Mouse (Mus musculus) frontal cortex, adult 2 months (tissue): ENCODE measurements around the gene Pde1b. TPM values are rescaled to one million over a fixed set of nuclear protein-coding genes. Genes with fewer than 3 reads are reported as not detected.
A peak's percentile ranks its signal among the peaks of the same experiment; 100 is the strongest.

Source experiments
- DNase-seq, 2 experiments: peaks; one replicate each; pipeline ENCODE4 v3.0.0; 2022; ENCODE audit warnings: low spot score in 1 of 2; ENCODE audit errors: extremely low spot score in 1 of 2
- polyA plus RNA-seq: library from polyadenylated mRNA; depleted of rRNA; stranded (reverse); fragments of >200 nt; gene quantifications from 2 replicates; pipeline ENCODE4 v1.2.3, GENCODE M21; 2012; rRNA removed

Pde1b gene
- polyA plus RNA-seq, 1 experiment = 159 TPM

DNA sequence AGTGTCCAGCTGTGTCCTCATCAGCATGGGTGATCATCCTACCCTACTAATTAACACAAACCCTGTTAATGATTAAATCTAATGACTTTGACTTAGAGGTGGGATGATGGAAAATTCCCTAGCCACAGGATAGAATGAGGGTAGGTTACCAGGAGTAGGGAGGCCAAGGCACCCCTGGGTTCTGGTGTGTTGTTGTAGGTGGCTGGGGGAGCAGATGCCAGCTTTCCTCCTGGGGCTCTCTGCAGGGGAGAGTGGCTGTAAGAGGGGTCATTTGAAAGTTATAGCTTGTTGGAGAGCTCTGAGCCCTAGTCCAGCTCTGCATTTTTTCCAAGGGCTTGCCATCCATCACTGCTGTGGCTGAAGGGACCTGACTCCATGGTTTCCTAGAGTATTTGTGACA is 39.7 kb downstream of the Pde1b start:
- DNase-seq = no peak

DNA sequence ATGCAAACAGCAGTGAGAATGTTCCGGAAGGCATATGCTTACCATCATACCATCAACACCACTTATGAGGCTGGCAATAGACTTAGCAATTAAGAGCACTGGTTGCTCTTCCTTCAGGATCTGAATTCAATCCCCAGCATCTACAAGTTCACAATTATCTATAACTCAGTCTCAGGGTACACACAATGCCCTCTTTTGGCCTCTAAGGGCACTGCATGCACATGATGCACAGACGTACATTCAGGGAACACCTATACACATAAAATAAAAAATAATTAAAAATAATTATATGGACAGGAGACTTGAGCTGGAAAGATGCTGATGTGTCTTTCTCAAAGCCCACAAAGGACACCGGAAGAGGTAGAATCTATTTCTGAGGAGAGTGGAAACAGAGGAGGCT is 45.1 kb downstream of the Pde1b start:
- DNase-seq = no peak

DNA sequence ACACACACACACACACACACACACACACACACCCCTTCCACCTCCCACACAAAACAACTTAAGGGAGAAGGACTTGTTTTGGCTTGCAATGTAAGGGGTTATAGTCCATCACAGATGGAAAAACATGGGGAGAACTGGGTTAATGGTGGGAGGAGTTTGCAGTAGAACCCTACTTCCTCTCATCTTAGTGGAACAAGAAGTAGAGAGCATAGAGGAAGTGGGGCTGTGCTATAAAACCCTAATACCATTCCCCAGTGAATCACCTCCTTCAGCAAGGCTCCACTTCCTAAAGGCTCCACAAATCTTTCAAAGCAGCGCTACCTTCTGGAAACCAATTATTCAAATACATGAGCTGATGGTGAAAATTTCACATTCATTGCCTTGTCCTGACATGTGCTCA is 46.6 kb downstream of the Pde1b start:
- DNase-seq = no peak

DNA sequence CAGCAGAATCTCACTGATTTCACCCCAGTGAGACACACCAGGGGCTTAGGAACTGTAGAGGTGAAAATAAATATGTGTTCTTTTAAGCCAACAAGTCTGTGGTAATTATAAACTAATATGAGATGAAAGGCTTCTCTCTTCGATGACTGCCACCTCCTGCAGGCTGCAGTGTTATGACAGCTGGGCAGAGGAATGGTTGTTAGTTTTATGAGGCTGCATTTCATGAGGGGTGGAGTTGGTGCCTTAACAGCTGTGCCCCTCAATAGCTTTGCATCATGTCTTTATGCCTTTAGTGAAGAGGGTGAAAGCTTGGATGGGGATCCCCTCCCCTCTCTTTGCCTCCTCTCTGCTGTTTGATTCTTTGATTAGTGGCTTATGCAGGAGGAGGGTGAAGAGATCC is 48.2 kb downstream of the Pde1b start:
- DNase-seq = no peak

DNA sequence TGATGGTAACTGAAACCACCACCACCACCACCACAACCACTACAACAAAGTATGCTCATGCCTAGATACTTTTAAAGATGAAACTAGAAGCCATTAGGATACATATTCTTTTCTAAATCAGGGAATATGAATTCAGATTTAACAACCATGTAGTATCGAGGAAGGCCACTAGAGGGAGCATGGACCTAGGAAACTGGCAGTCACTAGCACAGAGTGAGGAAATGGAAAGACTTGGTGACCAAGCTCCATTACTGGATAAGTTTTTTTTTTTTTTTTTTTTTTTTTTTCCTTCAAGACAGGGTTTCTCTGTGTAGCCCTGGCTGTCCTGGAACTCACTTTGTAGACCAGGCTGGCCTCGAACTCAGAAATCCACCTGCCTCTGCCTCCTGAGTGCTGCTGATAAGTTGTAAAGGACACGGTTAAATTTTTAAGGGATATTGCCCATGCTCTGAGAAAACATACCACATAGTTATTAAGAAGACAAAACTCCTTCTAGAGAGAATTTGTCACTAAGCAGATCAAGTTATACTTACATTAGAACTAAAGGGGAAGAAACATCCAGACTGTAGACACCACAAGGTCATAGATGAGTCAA is 49.4 kb downstream of the Pde1b start:
- peak in 1 of 2 experiments; percentile 91 for DNase-seq

DNA sequence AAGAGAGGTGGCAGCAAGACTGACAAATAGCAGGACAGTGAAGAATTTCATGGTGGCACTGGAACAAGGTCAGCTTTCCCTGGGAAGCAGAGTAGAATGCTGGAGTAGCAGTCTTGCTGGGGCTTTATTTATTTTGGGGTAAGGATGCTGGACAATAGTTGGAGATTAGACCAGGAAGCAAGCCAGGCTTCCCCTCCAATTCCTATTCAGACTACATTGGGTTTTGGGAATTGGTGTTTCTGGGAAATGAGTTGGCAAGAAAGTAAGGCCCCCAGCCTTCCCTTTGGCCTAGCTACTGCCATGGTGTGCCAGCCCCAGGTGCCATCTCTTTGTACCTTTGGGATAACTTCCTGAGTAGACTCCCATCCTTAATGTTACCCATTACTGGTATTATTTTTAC is 62.1 kb downstream of the Pde1b start, which contains the start of gene Glycam1:
Gene Glycam1, minus strand, starts transcription at position 101 of the 400 bp plus-strand sequence.
- DNase-seq = no peak

Other genes with a start within 250 kb of the Pde1b start
- 0.48 TPM in 1 of 2 replicates, not detected in the other for gene Nfe2, start 244.6 kb upstream of the Pde1b start, polyA plus RNA-seq
- 141 and 146 TPM in 2 replicates for gene Copz1, start 230.3 kb upstream of the Pde1b start, polyA plus RNA-seq
- gene Gpr84, start 192.4 kb upstream of the Pde1b start, polyA plus RNA-seq = 1.3 and 1.5 TPM in 2 replicates
- 46.3 and 46.5 TPM in 2 replicates for gene Zfp385a, start 162.9 kb upstream of the Pde1b start, polyA plus RNA-seq
- 2.2 and 2.9 TPM in 2 replicates for gene Itga5, start 136.3 kb upstream of the Pde1b start, polyA plus RNA-seq
- 0.34 TPM in 1 of 2 replicates, not detected in the other for gene Gtsf1, start 72.6 kb upstream of the Pde1b start, polyA plus RNA-seq
- not detected in 2 replicates for gene Gtsf2, start 54.6 kb upstream of the Pde1b start, polyA plus RNA-seq
- gene Nckap1l, start 49.2 kb upstream of the Pde1b start, polyA plus RNA-seq = 6.4 and 7.6 TPM in 2 replicates
- 156 and 188 TPM in 2 replicates for gene Ppp1r1a, start 35.0 kb downstream of the Pde1b start, polyA plus RNA-seq
- gene Glycam1, start 62.0 kb downstream of the Pde1b start, polyA plus RNA-seq = 0.34 TPM in 1 of 2 replicates, not detected in the other